Mouse (Mus musculus) midbrain, embryonic 11.5 days (tissue): ENCODE results near the gene Akap2. TPM values are rescaled to one million over a fixed set of nuclear protein-coding genes. Genes with fewer than 3 reads are reported as not detected.

Experiments used
- ATAC-seq: fragments of 200-750 bp; cut with Nextera tagmentation; 2 replicates; pipeline ENCODE4 v1.8.0; 2017; ENCODE audit warnings: moderate TSS enrichment, moderate library complexity; ENCODE audit not compliant: low FRiP score
- DNase-seq: peaks from one replicate; pipeline ENCODE4 v3.0.0; 2015; ENCODE audit warnings: low spot score; ENCODE audit errors: missing footprints
- H3K27ac ChIP-seq: fragments of 300-500 bp; sonication (generic); 2 replicates; pipeline ENCODE4 v1.5.1; 2014; ENCODE audit warnings: low read depth, low read length
- H3K27me3 ChIP-seq: fragments of 300-500 bp; sonication (generic); 2 replicates; pipeline ENCODE4 v1.6.1; 2014; ENCODE audit warnings: mild to moderate bottlenecking, low read length, moderate library complexity, mixed read lengths; ENCODE audit not compliant: control insufficient read depth, insufficient read depth
- H3K36me3 ChIP-seq: fragments of 300-500 bp; sonication (generic); 2 replicates; pipeline ENCODE4 v1.6.1; 2014; ENCODE audit warnings: mild to moderate bottlenecking, low read length, moderate library complexity, mixed read lengths; ENCODE audit not compliant: control insufficient read depth, insufficient read depth
- H3K4me1 ChIP-seq: fragments of 300-500 bp; sonication (generic); 2 replicates; pipeline ENCODE4 v1.6.1; 2014; ENCODE audit warnings: low read length; ENCODE audit not compliant: control insufficient read depth, insufficient read depth
- H3K4me2 ChIP-seq: fragments of 300-500 bp; sonication (generic); 2 replicates; pipeline ENCODE4 v1.6.1; 2014; ENCODE audit warnings: mild to moderate bottlenecking, moderate library complexity
- H3K4me3 ChIP-seq: fragments of 300-500 bp; sonication (generic); 2 replicates; pipeline ENCODE4 v1.5.1; 2014; ENCODE audit warnings: low read depth, low read length
- H3K9ac ChIP-seq: fragments of 300-500 bp; sonication (generic); 2 replicates; pipeline ENCODE4 v1.6.1; 2014; ENCODE audit warnings: low read length
- H3K9me3 ChIP-seq: fragments of 300-500 bp; sonication (generic); 2 replicates; pipeline ENCODE4 v1.6.1; 2016; ENCODE audit warnings: low read length; ENCODE audit not compliant: control insufficient read depth
- WGBS: fragments of 180-500 bp; shearing (Covaris S2); extraction: QIAGEN DNeasy Blood & Tissue Kit; methylation state at CpG from one replicate; pipeline ENCODE4 v1.1.7; 2014; 5-methylcytosine and 5-hydroxymethylcytosine counted together
- polyA plus RNA-seq: library from polyadenylated mRNA; unstranded; fragments of >200 nt; fragmentation: Nextera tagmentation; extraction: Ambion mirVana; gene quantifications from 2 replicates; pipeline ENCODE4 v1.2.1, GENCODE M21; 2014

Akap2 gene
- polyA plus RNA-seq, 1 experiment from 2014 or later = 17.9 TPM

DNA sequence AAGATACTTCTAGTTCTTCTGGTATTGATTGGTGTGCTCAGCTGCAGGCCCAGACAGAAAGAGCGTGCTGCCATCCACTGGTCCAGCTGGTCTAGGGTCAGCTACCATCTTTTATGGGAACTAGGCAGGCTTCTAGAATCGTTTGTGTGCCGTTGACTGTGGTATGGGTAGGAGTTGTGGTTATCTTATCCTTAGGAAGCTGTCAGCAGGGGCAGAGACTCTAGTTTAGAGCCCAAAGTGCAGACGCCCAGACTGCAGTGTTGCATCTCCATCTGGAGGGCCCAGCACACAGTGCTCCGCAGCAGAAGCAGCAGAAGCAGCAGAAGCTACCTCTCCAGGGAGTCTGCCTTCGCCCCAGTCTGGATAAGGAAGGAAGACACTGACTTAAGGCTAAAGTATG lies 132.0 kb downstream of the Akap2 start:
- H3K27me3 ChIP-seq = no peaks in the 10 kb centered on the region
- H3K36me3 ChIP-seq = no peaks in the 10 kb centered on the region
- 86% methylated on average over 6 of the region's 6 CpGs for WGBS
- ATAC-seq = no peak
- no peaks in the 10 kb centered on the region for H3K9me3 ChIP-seq
- peaks cover 29% of the 10 kb centered on the region for H3K4me1 ChIP-seq
- no peak overlapping the region for H3K9ac ChIP-seq
- DNase-seq = no peak
- H3K27ac ChIP-seq = no peak overlapping the region
- H3K4me3 ChIP-seq = no peak overlapping the region
- no peak overlapping the region for H3K4me2 ChIP-seq

GRCm38 (mm10) chr4:57851731-57852130 lies 134.3 kb downstream of the Akap2 start:
- Histone ChIP-seq H3K9me3 (no peaks in the 10 kb centered on the region), H3K27me3 (no peaks in the 10 kb centered on the region), H3K36me3 (peaks cover 9% of the 10 kb centered on the region), H3K4me3 (no peak overlapping the region), H3K4me2 (no peak overlapping the region), H3K9ac (no peak overlapping the region), H3K27ac (no peak overlapping the region), H3K4me1 (peaks cover 11% of the 10 kb centered on the region)
- WGBS = 83% methylated on average over 1 of the region's 1 CpGs
- DNase-seq (no peak), ATAC-seq (no peak)

- Histone ChIP-seq H3K27me3 (no peaks in the 10 kb centered on the region), H3K27ac (no peak overlapping the region), H3K9ac (no peak overlapping the region), H3K9me3 (no peaks in the 10 kb centered on the region), H3K4me3 (no peak overlapping the region), H3K4me1 (peaks cover 5% of the 10 kb centered on the region), H3K4me2 (no peak overlapping the region), H3K36me3 (peaks cover 9% of the 10 kb centered on the region)
- ATAC-seq (no peak), DNase-seq (no peak)
- 23% methylated on average over 9 of the region's 9 CpGs for WGBS
Observed at GRCm38 (mm10) chr4:57852461-57853040, 135.1 kb downstream of the Akap2 start.

GRCm38 (mm10) chr4:57854181-57854580 lies 136.7 kb downstream of the Akap2 start:
- Histone ChIP-seq H3K9me3 (no peaks in the 10 kb centered on the region), H3K4me2 (no peak overlapping the region), H3K27me3 (no peaks in the 10 kb centered on the region), H3K27ac (no peak overlapping the region), H3K4me1 (peaks cover 5% of the 10 kb centered on the region), H3K9ac (no peak overlapping the region), H3K4me3 (no peak overlapping the region), H3K36me3 (peaks cover 9% of the 10 kb centered on the region)
- DNase-seq (no peak), ATAC-seq (no peak)
- 88% methylated on average over 6 of the region's 6 CpGs for WGBS

GRCm38 (mm10) chr4:57855281-57855941 lies 138.0 kb downstream of the Akap2 start:
- Histone ChIP-seq H3K9ac (no peak overlapping the region), H3K27me3 (no peaks in the 10 kb centered on the region), H3K4me1 (peaks cover 5% of the 10 kb centered on the region), H3K36me3 (peaks cover 9% of the 10 kb centered on the region), H3K27ac (no peak overlapping the region), H3K4me3 (no peak overlapping the region), H3K9me3 (no peaks in the 10 kb centered on the region), H3K4me2 (no peak overlapping the region)
- DNase-seq (no peak), ATAC-seq (no peak)
- 85% methylated on average over 18 of the region's 18 CpGs for WGBS

DNA sequence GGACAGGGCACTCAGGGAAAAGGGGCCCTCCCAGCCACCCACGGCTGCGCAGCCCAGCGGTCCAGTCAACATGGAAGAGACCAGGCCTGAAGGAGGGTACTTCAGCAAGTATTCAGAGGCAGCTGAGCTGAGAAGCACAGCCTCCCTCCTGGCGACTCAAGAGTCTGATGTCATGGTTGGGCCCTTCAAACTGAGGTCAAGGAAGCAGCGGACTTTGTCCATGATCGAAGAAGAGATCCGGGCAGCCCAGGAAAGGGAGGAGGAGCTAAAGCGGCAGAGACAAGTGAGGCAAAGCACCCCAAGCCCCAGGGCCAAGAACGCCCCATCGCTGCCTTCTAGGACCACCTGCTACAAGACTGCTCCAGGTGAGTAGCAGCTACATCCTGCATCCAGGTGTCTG lies 139.2 kb downstream of the Akap2 start:
- Histone ChIP-seq H3K27ac (no peak overlapping the region), H3K36me3 (peaks cover 9% of the 10 kb centered on the region), H3K4me2 (no peak overlapping the region), H3K4me3 (no peak overlapping the region), H3K9me3 (no peaks in the 10 kb centered on the region), H3K27me3 (no peaks in the 10 kb centered on the region), H3K4me1 (peaks cover 5% of the 10 kb centered on the region), H3K9ac (no peak overlapping the region)
- DNase-seq (no peak), ATAC-seq (no peak)
- WGBS = 94% methylated on average over 10 of the region's 10 CpGs

DNA sequence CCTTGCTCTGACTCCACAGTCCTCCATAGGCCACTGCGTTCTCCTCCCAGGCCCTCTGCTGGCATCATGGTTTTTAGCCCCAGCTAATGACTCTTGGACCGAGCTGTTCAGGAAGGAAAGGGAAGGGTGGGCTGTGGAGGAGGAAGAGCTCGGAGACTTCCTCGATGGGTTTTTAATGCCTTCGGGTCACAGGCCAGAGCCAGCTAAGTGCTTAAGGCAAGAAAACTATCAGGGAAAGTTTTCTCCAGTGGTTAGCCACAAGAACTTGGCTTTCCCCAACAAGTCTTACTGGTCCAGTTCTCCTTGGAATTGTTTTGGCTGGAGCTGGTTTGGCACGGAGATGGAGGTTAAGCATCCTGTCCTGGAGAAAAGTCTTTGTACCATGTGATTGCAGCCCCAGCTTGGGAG lies 142.8 kb downstream of the Akap2 start:
- no peaks in the 10 kb centered on the region for H3K27me3 ChIP-seq
- no peak overlapping the region for H3K27ac ChIP-seq
- H3K4me1 ChIP-seq = no peaks in the 10 kb centered on the region
- no peaks in the 10 kb centered on the region for H3K9me3 ChIP-seq
- H3K4me3 ChIP-seq = no peak overlapping the region
- WGBS = 89% methylated on average over 6 of the region's 6 CpGs
- H3K36me3 ChIP-seq = peaks cover 9% of the 10 kb centered on the region
- H3K9ac ChIP-seq = no peak overlapping the region
- no peak overlapping the region for H3K4me2 ChIP-seq
- ATAC-seq = no peak
- DNase-seq = no peak

- WGBS = 74% methylated on average over 6 of the region's 6 CpGs
- H3K4me1 ChIP-seq = no peaks in the 10 kb centered on the region
- H3K36me3 ChIP-seq = peaks cover 3% of the 10 kb centered on the region; the same call in 1 of the 2 replicates
- H3K27me3 ChIP-seq = no peaks in the 10 kb centered on the region
- H3K4me2 ChIP-seq = no peak overlapping the region
- DNase-seq (no peak), ATAC-seq (no peak)
- H3K27ac ChIP-seq = no peak overlapping the region
- H3K4me3 ChIP-seq = no peak overlapping the region
- H3K9ac ChIP-seq = no peak overlapping the region
- no peaks in the 10 kb centered on the region for H3K9me3 ChIP-seq
Observed at GRCm38 (mm10) chr4:57861166-57861565, 143.7 kb downstream of the Akap2 start.

DNA sequence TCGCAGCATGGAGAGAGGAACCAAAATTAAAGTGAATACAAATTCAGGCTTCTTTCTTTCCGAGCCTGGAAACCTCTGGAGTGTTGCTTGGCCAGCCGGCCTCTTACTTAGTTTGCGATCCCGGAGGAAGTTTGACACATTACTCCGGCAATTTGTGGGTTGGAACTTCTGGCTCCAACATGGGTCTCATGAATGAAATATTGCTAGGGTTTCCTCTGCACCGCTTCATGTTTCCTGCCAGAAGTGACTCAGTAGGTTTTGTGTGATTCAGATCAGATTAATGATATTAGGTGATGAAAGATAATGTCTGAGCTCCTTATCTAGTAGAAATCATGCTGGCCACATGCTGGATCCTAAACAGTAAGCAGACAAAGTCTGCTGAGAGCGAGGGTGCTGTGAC lies 144.4 kb downstream of the Akap2 start:
- no peak overlapping the region for H3K4me3 ChIP-seq
- no peaks in the 10 kb centered on the region for H3K4me1 ChIP-seq
- H3K27ac ChIP-seq = no peak overlapping the region
- no peak overlapping the region for H3K9ac ChIP-seq
- no peaks in the 10 kb centered on the region for H3K27me3 ChIP-seq
- DNase-seq = no peak
- ATAC-seq = no peak
- no peaks in the 10 kb centered on the region for H3K36me3 ChIP-seq
- no peak overlapping the region for H3K4me2 ChIP-seq
- WGBS = 93% methylated on average over 8 of the region's 8 CpGs
- no peaks in the 10 kb centered on the region for H3K9me3 ChIP-seq
